Mouse (Mus musculus): Measurements from ENCODE around the gene Gm11032. TPM values are rescaled to one million over a fixed set of nuclear protein-coding genes. Genes with fewer than 3 reads are reported as not detected.

Gm11032 gene
- total and polyA plus RNA-seq, 3 experiments = not detected

GRCm38 (mm10) chr11:4591811-4592210, 28.1 kb upstream of the Gm11032 start:
- Histone ChIP-seq H3K79me2 (ENCODE audit: control insufficient read depth, insufficient read depth, low read length, poor library complexity) (peaks cover 56% of the 10 kb centered on the region), H3K4me1 (ENCODE audit: control insufficient read depth in 1 of 2, insufficient read depth in 2 of 2, low read length in 2 of 2) (peaks cover 7 to 26% of the 10 kb centered on the region in 2 experiments), H3K9me3 (replicated peaks; ENCODE audit: insufficient read depth, low read length) (no peaks in the 10 kb centered on the region), H3K36me3 (ENCODE audit: control insufficient read depth in 1 of 2, insufficient read depth in 2 of 2, low read length in 2 of 2) (peaks cover 4 to 38% of the 10 kb centered on the region in 2 experiments), H3K4me3 (ENCODE audit: control insufficient read depth in 1 of 2, insufficient read depth in 1 of 2, low read depth in 2 of 2, low read length in 2 of 2) (peak overlapping the region in 1 of 2 experiments; percentile 51; a peak in 2 of 4 replicates), H3K27me3 (ENCODE audit: control insufficient read depth in 1 of 2, insufficient read depth in 2 of 2, low read length in 2 of 2) (no peaks in the 10 kb centered on the region), H3K9ac (ENCODE audit: control insufficient read depth, low read depth, low read length, poor library complexity, severe bottlenecking) (peak overlapping the region; percentile 50), H3K27ac (ENCODE audit: control insufficient read depth, low read depth, low read length) (no peak overlapping the region)
- TF ChIP-seq USF2 (IDR thresholded peaks at IDR 0.05; ENCODE audit: borderline replicate concordance in 1 of 2, insufficient read depth in 1 of 2, low read depth in 1 of 2, low read length in 2 of 2) = no peak
- TF ChIP-seq NRF1 (IDR thresholded peaks at IDR 0.05; ENCODE audit: insufficient read depth, low read depth, low read length, poor library complexity, severe bottlenecking) = no peak
- no peak for TF ChIP-seq ELF1 (IDR thresholded peaks at IDR 0.05; ENCODE audit: low read depth, low read length)
- TF ChIP-seq MAX (IDR thresholded peaks at IDR 0.05; ENCODE audit: low read length) = no peak
- TF ChIP-seq MXI1 (IDR thresholded peaks at IDR 0.05; ENCODE audit: low read depth, low read length) = no peak; the same call in 1 of the 2 replicates
- no peak for TF ChIP-seq USF1 (IDR thresholded peaks at IDR 0.05; ENCODE audit: low read depth, low read length)
- no peak for TF ChIP-seq E2F4 (IDR thresholded peaks at IDR 0.05; ENCODE audit: borderline replicate concordance, low read depth, low read length)
- no peak for TF ChIP-seq GABPA (IDR thresholded peaks at IDR 0.05; ENCODE audit: low read depth, low read length)
- TF ChIP-seq KAT2A (conservative IDR thresholded peaks at IDR 0.05; ENCODE audit: low read depth, low read length) = no peak
- no peak for TF ChIP-seq ZC3H11A (IDR thresholded peaks at IDR 0.05; ENCODE audit: low read depth, low read length)
- no peak for TF ChIP-seq JUND (IDR thresholded peaks at IDR 0.05; ENCODE audit: low read depth, low read length)
- TF ChIP-seq ZMIZ1 (IDR thresholded peaks at IDR 0.05; ENCODE audit: low read depth, low read length) = no peak
- no peak for TF ChIP-seq RAD21 (IDR thresholded peaks at IDR 0.05; ENCODE audit: low read depth, low read length)
- no peak for TF ChIP-seq CTCF (IDR thresholded peaks at IDR 0.05 in 2 of 3, conservative IDR thresholded peaks at IDR 0.05 in 1 of 3; ENCODE audit: control insufficient read depth in 1 of 3, insufficient read depth in 1 of 3, low read depth in 2 of 3, low read length in 3 of 3, poor library complexity in 1 of 3, severe bottlenecking in 1 of 3)
- no peak for TF ChIP-seq TCF12 (IDR thresholded peaks at IDR 0.05; ENCODE audit: low read depth, low read length)
- TF ChIP-seq ZKSCAN1 (IDR thresholded peaks at IDR 0.05; ENCODE audit: low read depth, low read length) = no peak
- no peak for TF ChIP-seq RCOR1 (IDR thresholded peaks at IDR 0.05; ENCODE audit: low read depth, low read length)
- no peak for TF ChIP-seq BHLHE40 (IDR thresholded peaks at IDR 0.05; ENCODE audit: borderline replicate concordance, low read depth, low read length)
- no peak for TF ChIP-seq POLR2AphosphoS5 (IDR thresholded peaks at IDR 0.05; ENCODE audit: borderline replicate concordance, low read depth, low read length)
- no peak for TF ChIP-seq SIN3A (IDR thresholded peaks at IDR 0.05; ENCODE audit: low read length)
- no peak for DNase-seq (ENCODE audit: low read depth, low spot score)

GRCm38 (mm10) chr11:4593491-4593848, 26.4 kb upstream of the Gm11032 start:
- no peak for TF ChIP-seq ELF1 (IDR thresholded peaks at IDR 0.05; ENCODE audit: low read depth, low read length)
- no peak for TF ChIP-seq CTCF (IDR thresholded peaks at IDR 0.05 in 2 of 3, conservative IDR thresholded peaks at IDR 0.05 in 1 of 3; ENCODE audit: control insufficient read depth in 1 of 3, insufficient read depth in 1 of 3, low read depth in 2 of 3, low read length in 3 of 3, poor library complexity in 1 of 3, severe bottlenecking in 1 of 3)
- no peak for TF ChIP-seq MYB (IDR thresholded peaks at IDR 0.05; ENCODE audit: low read depth, low read length)
- TF ChIP-seq MXI1 (IDR thresholded peaks at IDR 0.05; ENCODE audit: low read depth, low read length) = no peak
- TF ChIP-seq E2F4 (IDR thresholded peaks at IDR 0.05; ENCODE audit: borderline replicate concordance, low read depth, low read length) = no peak
- no peak for TF ChIP-seq JUND (IDR thresholded peaks at IDR 0.05; ENCODE audit: low read depth, low read length)
- TF ChIP-seq USF2 (IDR thresholded peaks at IDR 0.05; ENCODE audit: borderline replicate concordance in 1 of 2, insufficient read depth in 1 of 2, low read depth in 1 of 2, low read length in 2 of 2) = no peak
- DNase-seq (ENCODE audit: low read depth, low spot score) = peak; percentile 79
- no peaks in the 10 kb centered on the region for H3K27me3 ChIP-seq (ENCODE audit: control insufficient read depth in 1 of 2, insufficient read depth in 2 of 2, low read length in 2 of 2)
- H3K27ac ChIP-seq (ENCODE audit: control insufficient read depth, low read depth, low read length) = peak overlapping the region; percentile 47
- no peaks in the 10 kb centered on the region for H3K9me3 ChIP-seq (replicated peaks; ENCODE audit: insufficient read depth, low read length)
- H3K36me3 ChIP-seq (ENCODE audit: control insufficient read depth in 1 of 2, insufficient read depth in 2 of 2, low read length in 2 of 2) = peaks cover 2 to 37% of the 10 kb centered on the region in 2 experiments; a peak in 3 of 4 replicates
- H3K4me3 ChIP-seq (ENCODE audit: control insufficient read depth in 1 of 2, insufficient read depth in 1 of 2, low read depth in 2 of 2, low read length in 2 of 2) = peak overlapping the region; percentile 72 to 96
- H3K79me2 ChIP-seq (ENCODE audit: control insufficient read depth, insufficient read depth, low read length, poor library complexity) = peaks cover 47% of the 10 kb centered on the region
- peaks cover 7 to 26% of the 10 kb centered on the region in 2 experiments for H3K4me1 ChIP-seq (ENCODE audit: control insufficient read depth in 1 of 2, insufficient read depth in 2 of 2, low read length in 2 of 2)
- peak overlapping the region; percentile 79 for H3K9ac ChIP-seq (ENCODE audit: control insufficient read depth, low read depth, low read length, poor library complexity, severe bottlenecking)
